Mouse (Mus musculus) MEL (cell line): Measurements from ENCODE around the gene Srgap1. TPM values are rescaled to one million over a fixed set of nuclear protein-coding genes. Genes with fewer than 3 reads are reported as not detected.

Experiments
- DNase-seq: peaks from one replicate; pipeline ENCODE4 v3.0.0; 2011; ENCODE audit warnings: low read depth, low spot score
- H3K27ac ChIP-seq: 2 replicates; pipeline ENCODE4 v1.5.1; 2012; ENCODE audit warnings: low read depth, mild to moderate bottlenecking, control low read depth, low read length, moderate library complexity; ENCODE audit not compliant: control insufficient read depth
- H3K27me3 ChIP-seq, 2 experiments: fragments of 150-350 bp in 1 of 2; sonication (generic) in 1 of 2; 2 replicates each; pipeline ENCODE4 v1.6.1; 2012; ENCODE audit warnings: low read length in 2 of 2, mild to moderate bottlenecking in 2 of 2, improper control_type of control experiment in 1 of 2, moderate library complexity in 1 of 2; ENCODE audit not compliant: insufficient read depth in 2 of 2, control insufficient read depth in 1 of 2
- H3K36me3 ChIP-seq, 2 experiments: 2 replicates each; pipeline ENCODE4 v1.6.1; 2012 to 2014; ENCODE audit warnings: low read length in 2 of 2, improper control_type of control experiment in 1 of 2, inconsistent platforms in 1 of 2, mild to moderate bottlenecking in 1 of 2; ENCODE audit not compliant: insufficient read depth in 2 of 2, control insufficient read depth in 1 of 2
- H3K4me1 ChIP-seq, 2 experiments: fragments of 150-350 bp in 1 of 2; sonication (generic) in 1 of 2; 2 replicates each; pipeline ENCODE4 v1.6.1; 2012; ENCODE audit warnings: low read length in 2 of 2, improper control_type of control experiment in 1 of 2, mild to moderate bottlenecking in 1 of 2; ENCODE audit not compliant: insufficient read depth in 2 of 2, control insufficient read depth in 1 of 2
- H3K4me3 ChIP-seq, 2 experiments: fragments of 150-350 bp in 1 of 2; sonication (generic) in 1 of 2; 2 replicates each; pipeline ENCODE4 v1.5.1; 2012; ENCODE audit warnings: low read depth in 2 of 2, low read length in 2 of 2, mild to moderate bottlenecking in 2 of 2, moderate library complexity in 2 of 2, control low read depth in 1 of 2, improper control_type of control experiment in 1 of 2; ENCODE audit not compliant: control insufficient read depth in 1 of 2, insufficient read depth in 1 of 2
- H3K79me2 ChIP-seq: 2 replicates; pipeline ENCODE4 v1.6.1; 2012; ENCODE audit warnings: mild to moderate bottlenecking, low read length, moderate library complexity; ENCODE audit not compliant: control insufficient read depth, poor library complexity, insufficient read depth
- H3K9ac ChIP-seq: 2 replicates; pipeline ENCODE4 v1.6.1; 2012; ENCODE audit warnings: low read depth, mild to moderate bottlenecking, control low read depth, low read length, moderate library complexity; ENCODE audit not compliant: control insufficient read depth, poor library complexity, severe bottlenecking
- H3K9me3 ChIP-seq: fragments of 150-350 bp; sonication (generic); replicated peaks from 2 replicates; pipeline ENCODE4 v1.6.1; 2012; ENCODE audit warnings: mild to moderate bottlenecking, low read length, improper control_type of control experiment, moderate library complexity; ENCODE audit not compliant: insufficient read depth
- CHD2 ChIP-seq: IDR thresholded peaks from 2 replicates; pipeline ENCODE4 v1.6.1; 2011; ENCODE audit warnings: low read length, improper control_type of control experiment
- E2F4 ChIP-seq: IDR thresholded peaks from 2 replicates; pipeline ENCODE4 v1.6.1; 2011; ENCODE audit warnings: low read depth, low read length, improper control_type of control experiment, borderline replicate concordance
- ELF1 ChIP-seq: IDR thresholded peaks from 2 replicates; pipeline ENCODE4 v1.6.1; 2014; ENCODE audit warnings: low read depth, mild to moderate bottlenecking, inconsistent platforms, low read length, improper control_type of control experiment, moderate library complexity
- GABPA ChIP-seq: IDR thresholded peaks from 2 replicates; pipeline ENCODE4 v1.6.1; 2012; ENCODE audit warnings: low read depth, mild to moderate bottlenecking, inconsistent platforms, low read length, improper control_type of control experiment, moderate library complexity
- JUND ChIP-seq: IDR thresholded peaks from 2 replicates; pipeline ENCODE4 v1.6.1; 2011; ENCODE audit warnings: low read depth, mild to moderate bottlenecking, improper control_type of control experiment, low read length
- KAT2A ChIP-seq: conservative IDR thresholded peaks from 2 replicates; pipeline ENCODE4 v1.6.1; 2012; ENCODE audit warnings: low read depth, low read length, improper control_type of control experiment, inconsistent platforms
- MXI1 ChIP-seq: IDR thresholded peaks from 2 replicates; pipeline ENCODE4 v1.6.1; 2011; ENCODE audit warnings: mild to moderate bottlenecking, low read depth, low read length, improper control_type of control experiment
- POLR2AphosphoS2 ChIP-seq: IDR thresholded peaks from 2 replicates; pipeline ENCODE4 v1.6.1; 2011; ENCODE audit warnings: low read length, improper control_type of control experiment
- POLR2AphosphoS5 ChIP-seq: IDR thresholded peaks from 2 replicates; pipeline ENCODE4 v1.6.1; 2012; ENCODE audit warnings: low read depth, borderline replicate concordance, mild to moderate bottlenecking, inconsistent platforms, low read length, moderate library complexity, mixed read lengths
- RCOR1 ChIP-seq: IDR thresholded peaks from 2 replicates; pipeline ENCODE4 v1.6.1; 2012; ENCODE audit warnings: low read depth, mild to moderate bottlenecking, inconsistent platforms, low read length, improper control_type of control experiment
- SIN3A ChIP-seq: IDR thresholded peaks from 2 replicates; pipeline ENCODE4 v1.6.1; 2012; ENCODE audit warnings: low read length, improper control_type of control experiment, inconsistent platforms
- SMC3 ChIP-seq: IDR thresholded peaks from 2 replicates; pipeline ENCODE4 v1.6.1; 2011; ENCODE audit warnings: low read depth, low read length, improper control_type of control experiment
- TAL1 ChIP-seq: IDR thresholded peaks from 2 replicates; pipeline ENCODE4 v1.6.1; 2012; ENCODE audit warnings: mild to moderate bottlenecking, inconsistent platforms, low read length, moderate library complexity, mixed read lengths
- TBP ChIP-seq: IDR thresholded peaks from 2 replicates; pipeline ENCODE4 v1.8.0; 2011; ENCODE audit warnings: low read depth, low read length, improper control_type of control experiment
- USF1 ChIP-seq: IDR thresholded peaks from 2 replicates; pipeline ENCODE4 v1.6.1; 2014; ENCODE audit warnings: low read depth, mild to moderate bottlenecking, inconsistent platforms, low read length, improper control_type of control experiment, moderate library complexity
- USF2 ChIP-seq, 2 experiments: IDR thresholded peaks; 2 replicates each; pipeline ENCODE4 v1.6.1; 2011 to 2012; ENCODE audit warnings: improper control_type of control experiment in 2 of 2, low read length in 2 of 2, borderline replicate concordance in 1 of 2, inconsistent platforms in 1 of 2, low read depth in 1 of 2, mild to moderate bottlenecking in 1 of 2; ENCODE audit not compliant: insufficient read depth in 1 of 2
- ZC3H11A ChIP-seq: IDR thresholded peaks from 2 replicates; pipeline ENCODE4 v1.6.1; 2012; ENCODE audit warnings: low read depth, mild to moderate bottlenecking, inconsistent platforms, low read length, improper control_type of control experiment
- polyA plus RNA-seq, 2 experiments: library from polyadenylated mRNA; stranded (reverse) in 1 of 2; unstranded in 1 of 2; fragments of >175 nt in 1 of 2; fragments of >200 nt in 1 of 2; gene quantifications; 2 replicates each; pipeline versions ENCODE4 v1.2.1 to v1.2.4; 2012; ENCODE audit warnings: low replicate concordance in 2 of 2, low read depth in 1 of 2; ENCODE audit not compliant: insufficient read length in 2 of 2, insufficient read depth in 1 of 2, missing spikeins in 1 of 2
- total RNA-seq: library from RNA; depleted of rRNA; stranded (reverse); fragments of 300-350 nt; gene quantifications from 2 replicates; pipeline ENCODE4 v1.2.3, GENCODE M21; 2012

Srgap1 gene
- total and polyA plus RNA-seq, 3 experiments = not detected

GRCm38 (mm10) chr10:121781159-121781558 is 266.0 kb downstream of the Srgap1 start:
- Histone ChIP-seq H3K79me2 (no peaks in the 10 kb centered on the region), H3K4me1 (no peaks in the 10 kb centered on the region), H3K27me3 (no peaks in the 10 kb centered on the region), H3K9me3 (no peaks in the 10 kb centered on the region), H3K9ac (no peak overlapping the region), H3K27ac (no peak overlapping the region), H3K4me3 (no peak overlapping the region), H3K36me3 (no peaks in the 10 kb centered on the region)
- no peak for TF ChIP-seq POLR2AphosphoS5
- TF ChIP-seq USF1 = no peak
- no peak for TF ChIP-seq CHD2
- no peak for TF ChIP-seq RCOR1
- TF ChIP-seq TAL1 = no peak
- TF ChIP-seq ZC3H11A = no peak
- no peak for TF ChIP-seq KAT2A
- TF ChIP-seq ELF1 = no peak
- DNase-seq = no peak

DNA sequence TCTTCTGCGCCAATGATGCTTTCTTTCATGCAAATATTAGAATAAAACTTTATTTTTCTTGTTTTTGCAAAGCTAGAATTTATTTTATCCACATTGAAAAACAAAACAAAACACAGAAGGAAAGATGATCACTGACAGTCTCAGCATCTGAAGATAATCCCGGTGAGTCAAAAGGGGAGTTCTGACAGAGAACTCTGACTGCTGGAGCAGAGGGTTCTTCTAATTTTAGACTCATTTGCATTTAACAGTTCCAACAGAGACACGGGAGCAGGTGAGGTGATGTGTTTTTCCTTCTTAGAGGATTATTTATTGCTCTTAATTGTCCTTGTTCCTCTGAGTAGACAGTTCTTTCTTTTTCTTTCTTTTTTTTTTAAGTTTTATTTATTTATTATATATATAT is 271.1 kb downstream of the Srgap1 start:
- no peaks in the 10 kb centered on the region for H3K36me3 ChIP-seq
- no peak overlapping the region for H3K9ac ChIP-seq
- no peaks in the 10 kb centered on the region for H3K79me2 ChIP-seq
- DNase-seq = no peak
- H3K4me3 ChIP-seq = no peak overlapping the region
- TF ChIP-seq E2F4 (no peak), POLR2AphosphoS2 (no peak), GABPA (no peak)
- H3K27ac ChIP-seq = no peak overlapping the region
- H3K9me3 ChIP-seq = no peaks in the 10 kb centered on the region
- no peaks in the 10 kb centered on the region for H3K27me3 ChIP-seq
- H3K4me1 ChIP-seq = no peaks in the 10 kb centered on the region

DNA sequence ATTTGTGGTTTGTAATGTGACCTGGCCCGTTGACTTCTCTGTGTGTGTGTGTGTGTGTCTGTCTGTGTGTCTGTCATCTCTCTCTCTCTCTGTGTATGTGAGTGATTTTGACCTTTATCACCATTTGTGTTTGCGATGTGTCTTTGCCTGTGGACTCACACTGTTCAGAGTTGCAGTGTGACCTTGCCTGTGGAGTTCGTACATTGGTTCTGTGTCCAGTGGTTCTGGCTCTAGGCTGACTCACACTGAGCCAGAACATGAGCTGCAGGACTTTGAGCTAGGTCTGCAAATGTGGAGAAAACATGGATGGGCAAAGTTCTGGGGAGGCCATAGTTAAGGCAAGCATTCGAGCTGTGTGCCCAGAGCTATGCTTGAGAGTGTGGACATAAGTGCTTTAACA is 273.3 kb downstream of the Srgap1 start:
- Histone ChIP-seq H3K27ac (no peak overlapping the region), H3K9ac (no peak overlapping the region), H3K79me2 (no peaks in the 10 kb centered on the region), H3K36me3 (no peaks in the 10 kb centered on the region), H3K4me1 (no peaks in the 10 kb centered on the region), H3K4me3 (no peak overlapping the region), H3K9me3 (no peaks in the 10 kb centered on the region), H3K27me3 (no peaks in the 10 kb centered on the region)
- no peak for DNase-seq
- TF ChIP-seq SIN3A (no peak), TBP (no peak), SMC3 (no peak), JUND (no peak), ELF1 (no peak), KAT2A (no peak), USF2 (IDR thresholded peaks at IDR 0.05; ENCODE audit: borderline replicate concordance in 1 of 2, insufficient read depth in 1 of 2, low read depth in 1 of 2, low read length in 2 of 2) (no peak), MXI1 (no peak), GABPA (no peak)
